Mouse (Mus musculus) midbrain, embryonic 11.5 days (tissue): Measurements from ENCODE around the gene 2810459M11Rik. TPM values are rescaled to one million over a fixed set of nuclear protein-coding genes. Genes with fewer than 3 reads are reported as not detected.

Experiments
- ATAC-seq: fragments of 200-750 bp; cut with Nextera tagmentation; 2 replicates; pipeline ENCODE4 v1.8.0; 2017; ENCODE audit warnings: moderate TSS enrichment, moderate library complexity; ENCODE audit not compliant: low FRiP score
- DNase-seq: peaks from one replicate; pipeline ENCODE4 v3.0.0; 2015; ENCODE audit warnings: low spot score; ENCODE audit errors: missing footprints
- H3K27ac ChIP-seq: fragments of 300-500 bp; sonication (generic); 2 replicates; pipeline ENCODE4 v1.5.1; 2014; ENCODE audit warnings: low read depth, low read length
- H3K27me3 ChIP-seq: fragments of 300-500 bp; sonication (generic); 2 replicates; pipeline ENCODE4 v1.6.1; 2014; ENCODE audit warnings: mild to moderate bottlenecking, low read length, moderate library complexity, mixed read lengths; ENCODE audit not compliant: control insufficient read depth, insufficient read depth
- H3K36me3 ChIP-seq: fragments of 300-500 bp; sonication (generic); 2 replicates; pipeline ENCODE4 v1.6.1; 2014; ENCODE audit warnings: mild to moderate bottlenecking, low read length, moderate library complexity, mixed read lengths; ENCODE audit not compliant: control insufficient read depth, insufficient read depth
- H3K4me1 ChIP-seq: fragments of 300-500 bp; sonication (generic); 2 replicates; pipeline ENCODE4 v1.6.1; 2014; ENCODE audit warnings: low read length; ENCODE audit not compliant: control insufficient read depth, insufficient read depth
- H3K4me2 ChIP-seq: fragments of 300-500 bp; sonication (generic); 2 replicates; pipeline ENCODE4 v1.6.1; 2014; ENCODE audit warnings: mild to moderate bottlenecking, moderate library complexity
- H3K4me3 ChIP-seq: fragments of 300-500 bp; sonication (generic); 2 replicates; pipeline ENCODE4 v1.5.1; 2014; ENCODE audit warnings: low read depth, low read length
- H3K9ac ChIP-seq: fragments of 300-500 bp; sonication (generic); 2 replicates; pipeline ENCODE4 v1.6.1; 2014; ENCODE audit warnings: low read length
- H3K9me3 ChIP-seq: fragments of 300-500 bp; sonication (generic); 2 replicates; pipeline ENCODE4 v1.6.1; 2016; ENCODE audit warnings: low read length; ENCODE audit not compliant: control insufficient read depth
- WGBS: fragments of 180-500 bp; shearing (Covaris S2); extraction: QIAGEN DNeasy Blood & Tissue Kit; methylation state at CpG from one replicate; pipeline ENCODE4 v1.1.7; 2014; 5-methylcytosine and 5-hydroxymethylcytosine counted together
- polyA plus RNA-seq: library from polyadenylated mRNA; unstranded; fragments of >200 nt; fragmentation: Nextera tagmentation; extraction: Ambion mirVana; gene quantifications from 2 replicates; pipeline ENCODE4 v1.2.1, GENCODE M21; 2014

2810459M11Rik gene
- polyA plus RNA-seq, 1 experiment from 2014 or later: 0.15 TPM

DNA sequence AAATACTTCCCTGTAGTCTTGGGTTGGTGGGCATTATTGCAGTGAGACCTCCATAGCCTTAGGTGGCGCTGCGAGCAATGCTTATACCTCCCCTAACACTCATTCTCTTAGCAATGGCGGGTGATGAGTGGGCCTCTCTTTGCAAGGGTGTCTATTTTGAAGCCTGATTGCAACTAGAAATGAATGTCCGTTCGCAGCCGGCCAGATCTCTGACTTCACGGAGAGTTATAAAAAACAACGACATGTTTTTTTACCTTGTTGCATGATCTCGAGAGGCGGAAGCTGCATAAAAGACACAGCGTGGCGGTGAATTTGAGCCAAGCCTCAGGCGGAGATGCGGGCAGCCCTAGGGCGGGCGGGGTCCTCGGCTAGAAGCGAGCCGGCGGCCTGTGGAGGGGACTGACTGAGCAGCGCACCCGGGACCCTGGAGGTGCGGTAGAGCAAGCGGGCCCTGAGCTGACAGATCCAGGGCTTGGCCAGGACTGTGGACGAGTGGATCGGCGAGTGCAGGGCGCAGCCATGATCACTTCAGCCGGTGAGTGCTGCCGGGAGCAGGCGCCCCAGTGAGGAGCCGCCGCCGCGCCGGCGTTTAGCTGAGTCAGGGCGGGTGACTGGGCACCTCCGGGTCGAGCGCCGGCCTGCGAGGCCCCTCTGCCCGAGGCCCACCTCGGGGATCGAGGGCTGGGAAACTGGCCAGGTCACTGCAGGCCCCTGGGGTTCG lies 18.8 kb downstream of the 2810459M11Rik start, which contains the start of gene Psmd1:
Psmd1 (plus strand) TSS at position 117 of the 721 bp plus-strand sequence.
- Histone ChIP-seq H3K9me3 (no peaks in the 10 kb centered on the region), H3K4me2 (peak within 1 kb of the TSS; percentile 64), H3K27me3 (no peaks in the 10 kb centered on the region), H3K4me3 (peak within 1 kb of the TSS; percentile 98), H3K4me1 (peaks cover 8% of the 10 kb centered on the region), H3K27ac (peak within 1 kb of the TSS; percentile 35; the same call in 1 of the 2 replicates), H3K9ac (peak within 1 kb of the TSS; percentile 95), H3K36me3 (no peaks in the 10 kb centered on the region)
- DNase-seq (peak; percentile 99), ATAC-seq (peak; percentile 93)
- WGBS: under 1% methylated on average over 47 of the region's 47 CpGs

- no peak for ATAC-seq
- Histone ChIP-seq H3K27ac (no peak overlapping the region), H3K4me2 (no peak overlapping the region), H3K36me3 (peaks cover 15% of the 10 kb centered on the region), H3K9ac (no peak overlapping the region), H3K27me3 (no peaks in the 10 kb centered on the region), H3K4me1 (no peaks in the 10 kb centered on the region), H3K4me3 (no peak overlapping the region), H3K9me3 (no peaks in the 10 kb centered on the region)
- DNase-seq: no peak
- WGBS: 100% methylated on average over 2 of the region's 2 CpGs
Observed at GRCm38 (mm10) chr1:86076565-86076964, 30.9 kb downstream of the 2810459M11Rik start.

DNA sequence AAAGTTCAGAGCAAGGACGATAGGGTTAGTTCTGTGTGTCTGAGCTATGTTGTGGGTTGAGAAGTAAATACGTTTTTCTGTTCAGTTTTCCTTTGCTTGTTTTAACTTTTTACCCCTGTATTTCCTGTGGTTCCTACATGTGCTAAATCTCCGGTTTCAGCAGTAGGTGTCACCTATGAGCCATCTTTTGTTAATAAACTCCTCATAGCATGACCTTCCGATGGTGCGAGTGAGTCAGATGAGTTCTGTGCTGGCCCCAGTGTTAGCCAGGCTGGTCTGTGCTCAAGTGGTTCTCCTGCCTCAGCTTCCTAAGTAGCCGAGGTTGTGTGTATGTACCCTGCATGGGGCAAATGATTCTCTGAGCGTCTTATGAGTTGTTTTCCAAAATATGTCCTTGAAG lies 48.8 kb downstream of the 2810459M11Rik start:
- Histone ChIP-seq H3K4me1 (no peaks in the 10 kb centered on the region), H3K4me3 (no peak overlapping the region), H3K27me3 (no peaks in the 10 kb centered on the region), H3K27ac (no peak overlapping the region), H3K36me3 (peaks cover 5% of the 10 kb centered on the region), H3K9me3 (no peaks in the 10 kb centered on the region), H3K9ac (no peak overlapping the region), H3K4me2 (no peak overlapping the region)
- no peak for ATAC-seq
- no peak for DNase-seq
- WGBS: 86% methylated on average over 7 of the region's 7 CpGs

GRCm38 (mm10) chr1:86105054-86105453 lies 59.4 kb downstream of the 2810459M11Rik start:
- Histone ChIP-seq H3K4me3 (no peak overlapping the region), H3K36me3 (no peaks in the 10 kb centered on the region), H3K4me1 (no peaks in the 10 kb centered on the region), H3K9me3 (no peaks in the 10 kb centered on the region), H3K27me3 (no peaks in the 10 kb centered on the region), H3K9ac (no peak overlapping the region), H3K4me2 (no peak overlapping the region), H3K27ac (no peak overlapping the region)
- 100% methylated on average over 1 of the region's 1 CpGs for WGBS
- no peak for ATAC-seq
- DNase-seq: no peak

Other genes with a start within 250 kb of the 2810459M11Rik start
- gene Itm2c, start 151.6 kb upstream of the 2810459M11Rik start, polyA plus RNA-seq: 78.1 and 78.7 TPM in 2 replicates
- gene 4933407L21Rik, start 117.4 kb upstream of the 2810459M11Rik start, polyA plus RNA-seq: 0.36 and 0.97 TPM in 2 replicates
- not detected in 2 replicates for gene Gpr55, start 84.9 kb upstream of the 2810459M11Rik start, polyA plus RNA-seq
- gene Spata3, start 29.0 kb upstream of the 2810459M11Rik start, polyA plus RNA-seq: not detected in 2 replicates
- 238 and 259 TPM in 2 replicates for gene Psmd1, start 18.5 kb downstream of the 2810459M11Rik start, polyA plus RNA-seq
- 0.19 and 0.23 TPM in 2 replicates for gene Htr2b, start 66.1 kb downstream of the 2810459M11Rik start, polyA plus RNA-seq
- gene Gm21972, start 87.8 kb downstream of the 2810459M11Rik start, polyA plus RNA-seq: 0.40 TPM in 1 of 2 replicates, not detected in the other
- 32.3 and 33.8 TPM in 2 replicates for gene Armc9, start 108.9 kb downstream of the 2810459M11Rik start, polyA plus RNA-seq